Mouse (Mus musculus): ENCODE measurements around the gene Rin2.

GRCm38 (mm10) chr2:145737196-145737595, 62.2 kb downstream of the Rin2 start:
- TF ChIP-seq EP300 (IDR thresholded peaks at IDR 0.05; ENCODE audit: low read length) (no peak), ZNF384 (IDR thresholded peaks at IDR 0.05; ENCODE audit: low read depth, low read length) (no peak), CTCF (conservative IDR thresholded peaks at IDR 0.05 in 1 of 2, IDR thresholded peaks at IDR 0.05 in 1 of 2; ENCODE audit: low read depth in 2 of 2, low read length in 2 of 2) (no peak), TBP (conservative IDR thresholded peaks at IDR 0.05; ENCODE audit: low read depth, low read length) (no peak)
